Mouse (Mus musculus) T-helper 17 cell (primary cell): ENCODE results near the gene Actr8.

Experiments
- in situ Hi-C, 2 experiments: fragments of 300-600 bp; cut with MboI, MseI; formaldehyde crosslinking; loops; 1 replicate in 1 of 2; 2 replicates in 1 of 2; pipeline ENCODE4 v1.15.1; 2025; ENCODE audit warnings: high pct_unique_total_duplicates in 2 of 2

Actr8 gene

DNA sequence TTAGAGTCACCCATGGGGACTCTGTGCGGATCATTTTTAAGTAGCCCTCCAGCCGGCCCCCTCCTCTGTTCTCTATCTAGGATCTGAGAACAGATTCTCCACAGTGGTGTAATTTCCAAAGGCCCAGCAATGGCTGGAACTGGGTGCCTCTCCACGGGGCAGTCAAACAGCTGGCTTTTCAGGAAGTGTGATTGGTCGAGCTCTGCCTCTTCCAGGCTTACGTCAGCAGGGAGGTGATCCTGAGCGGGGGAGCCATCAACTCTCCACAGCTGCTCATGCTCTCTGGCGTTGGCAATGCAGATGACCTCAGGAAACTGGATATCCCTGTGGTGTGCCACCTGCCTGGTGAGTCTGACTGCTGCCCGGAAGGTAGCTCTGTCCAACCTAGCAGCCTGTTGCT lies 55.3 kb downstream of the Actr8 start:
- in situ Hi-C loops = no loop called here

DNA sequence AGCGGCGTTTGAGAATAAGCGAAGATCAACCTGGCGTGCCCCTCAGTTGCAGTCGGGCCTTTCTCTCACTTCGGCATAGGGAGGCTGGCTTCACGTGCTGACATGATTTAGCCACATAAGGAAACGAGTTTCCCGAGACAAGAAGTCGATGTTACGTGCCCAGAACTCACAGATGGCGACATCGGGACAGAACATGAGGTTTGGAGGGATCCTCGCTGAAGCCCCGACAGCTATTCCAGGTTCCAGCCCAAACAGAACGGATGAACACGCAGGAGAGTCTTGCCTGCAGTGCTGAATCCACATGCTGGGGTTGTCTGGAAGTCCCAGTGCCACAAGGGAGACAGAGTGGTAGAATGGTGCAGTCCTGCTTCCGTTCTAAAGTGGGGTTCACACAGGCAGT lies 60.3 kb downstream of the Actr8 start:
- in situ Hi-C loops = loop anchor here in 1 of 2 experiments (5.0 kb wide), 1 partner anchor 54 kb away; no protein-coding TSS in a partner anchor

DNA sequence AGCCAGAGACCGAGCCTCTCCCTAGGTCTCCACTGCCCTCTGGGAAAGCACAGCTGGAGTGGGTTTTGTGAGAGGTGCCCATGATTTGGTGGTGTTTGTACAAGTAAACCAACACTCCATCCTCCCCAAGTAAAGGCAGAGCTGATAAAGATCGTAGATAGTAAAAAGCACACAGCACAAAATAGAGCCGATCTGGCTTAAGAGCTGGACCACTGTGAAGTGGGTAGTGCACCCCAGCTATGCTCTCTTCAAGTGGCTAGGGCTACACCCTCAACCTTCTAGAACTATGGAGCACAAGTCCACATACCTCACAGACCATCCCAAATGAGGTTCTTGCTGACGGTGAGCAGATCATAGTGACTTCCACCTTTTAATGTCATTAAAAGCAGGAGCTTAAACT lies 61.3 kb downstream of the Actr8 start:
- in situ Hi-C loops = loop anchor here in 1 of 2 experiments (5.0 kb wide), 1 partner anchor 53 kb away; no protein-coding TSS in a partner anchor

DNA sequence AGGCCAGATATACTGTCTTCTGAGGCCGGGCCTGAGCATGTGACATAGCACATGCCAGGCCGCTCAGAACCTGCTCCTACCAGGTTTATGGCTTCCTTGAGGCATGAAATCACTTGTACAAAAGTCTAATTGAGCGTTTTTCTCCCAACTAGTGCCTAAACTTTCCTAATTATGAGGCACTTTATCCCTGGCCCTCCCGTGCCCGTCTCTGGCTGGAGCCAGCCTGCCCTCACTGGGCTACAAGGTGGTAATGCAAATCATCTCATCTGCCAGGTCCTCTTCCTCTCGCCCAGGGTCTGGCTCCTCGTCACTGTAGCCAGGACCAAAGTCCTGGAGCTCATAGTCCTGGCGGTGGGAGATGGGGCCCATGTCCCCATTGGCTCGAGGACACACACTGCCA lies 63.7 kb downstream of the Actr8 start:
- in situ Hi-C loops = no loop called here

DNA sequence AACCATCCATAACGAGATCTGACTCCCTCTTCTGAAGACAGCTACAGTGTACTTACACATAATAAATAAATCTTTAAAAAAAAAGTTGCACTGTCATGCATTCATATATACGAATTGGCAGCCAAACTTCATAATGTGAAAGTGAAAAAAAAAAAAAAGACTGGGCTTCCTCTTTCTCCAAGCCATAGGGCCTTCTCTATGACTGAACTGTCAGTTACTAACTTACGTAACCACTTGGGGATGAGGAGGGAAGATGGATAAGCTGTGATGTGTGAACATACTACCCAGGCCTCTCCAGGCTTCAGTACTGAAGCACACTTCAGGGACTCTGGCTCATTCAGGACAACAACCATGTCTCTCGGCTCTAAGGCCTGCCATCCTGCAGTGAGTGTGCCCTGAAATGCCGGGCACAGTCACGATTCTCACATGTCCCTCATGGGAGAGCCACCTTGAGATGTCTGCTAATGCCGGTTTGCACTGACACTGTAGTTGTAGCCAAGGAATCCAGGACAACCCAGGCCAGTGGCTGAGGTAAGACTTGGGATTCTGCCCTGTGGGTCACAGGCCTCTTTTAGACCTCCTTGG lies 65.3 kb downstream of the Actr8 start:
- in situ Hi-C loops = no loop called here

DNA sequence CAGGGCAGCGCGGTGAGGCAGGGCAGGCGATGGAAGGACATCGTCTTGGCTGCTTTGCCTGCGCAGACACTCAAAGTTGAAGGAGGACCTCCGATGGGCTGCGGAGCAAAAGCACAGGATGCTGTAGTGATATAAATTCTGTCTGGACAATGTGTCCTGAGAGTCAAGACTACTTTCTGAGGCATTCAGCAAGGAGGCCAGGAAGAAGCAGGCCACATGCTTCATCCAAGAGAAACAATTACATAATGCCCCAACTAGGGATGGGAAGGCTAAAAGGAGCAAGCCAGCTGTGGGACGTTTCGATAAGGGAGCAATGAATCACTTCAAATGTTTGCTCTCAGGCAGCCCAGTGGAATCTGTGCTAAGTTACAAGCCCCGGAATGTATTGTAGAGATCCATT lies 67.1 kb downstream of the Actr8 start:
- in situ Hi-C loops = no loop called here

DNA sequence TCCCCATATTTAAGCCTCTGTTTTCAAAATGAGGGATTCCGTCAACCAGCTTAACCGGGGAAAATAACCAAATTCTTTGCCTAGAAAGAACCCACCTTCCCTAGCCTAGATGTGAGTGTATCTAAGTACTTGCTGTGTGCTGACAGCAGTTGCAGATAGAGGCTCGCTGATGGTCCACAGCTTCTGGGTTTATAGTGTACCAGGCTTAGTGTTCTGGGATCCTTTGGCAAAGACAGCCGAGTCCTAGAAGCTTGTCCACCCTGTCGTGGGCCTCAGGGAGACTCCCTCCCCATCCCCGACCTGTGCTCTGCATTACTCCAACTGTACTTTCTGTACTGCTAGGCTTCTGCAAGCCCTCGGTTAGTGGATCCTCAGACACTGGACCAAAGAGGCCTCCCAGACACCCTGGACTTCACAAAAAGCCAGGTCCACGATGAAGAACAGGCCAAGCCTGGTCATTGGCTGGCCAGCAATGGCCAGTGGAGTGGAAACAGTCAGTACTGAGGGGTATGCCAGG lies 67.6 kb downstream of the Actr8 start:
- in situ Hi-C loops = no loop called here

DNA sequence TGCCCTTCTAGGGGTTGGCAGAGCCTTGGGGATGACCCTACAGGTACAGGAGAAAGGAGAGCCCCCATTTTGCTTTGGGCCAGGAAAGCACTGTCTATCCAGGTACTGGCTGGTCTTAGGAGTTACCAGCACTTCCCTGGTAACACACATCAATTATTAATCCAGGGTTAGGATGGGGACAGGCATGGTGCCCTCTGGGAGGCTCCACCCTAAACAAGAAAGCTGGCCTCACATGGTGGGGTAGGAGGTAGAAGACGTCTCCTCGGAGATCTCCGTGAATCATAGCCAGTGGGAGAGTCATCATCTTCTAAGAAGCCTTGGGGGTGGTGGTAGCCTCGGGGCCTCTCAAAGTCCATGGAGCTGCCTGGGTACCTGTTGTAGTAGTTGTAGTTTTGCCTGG lies 68.8 kb downstream of the Actr8 start:
- in situ Hi-C loops = no loop called here

DNA sequence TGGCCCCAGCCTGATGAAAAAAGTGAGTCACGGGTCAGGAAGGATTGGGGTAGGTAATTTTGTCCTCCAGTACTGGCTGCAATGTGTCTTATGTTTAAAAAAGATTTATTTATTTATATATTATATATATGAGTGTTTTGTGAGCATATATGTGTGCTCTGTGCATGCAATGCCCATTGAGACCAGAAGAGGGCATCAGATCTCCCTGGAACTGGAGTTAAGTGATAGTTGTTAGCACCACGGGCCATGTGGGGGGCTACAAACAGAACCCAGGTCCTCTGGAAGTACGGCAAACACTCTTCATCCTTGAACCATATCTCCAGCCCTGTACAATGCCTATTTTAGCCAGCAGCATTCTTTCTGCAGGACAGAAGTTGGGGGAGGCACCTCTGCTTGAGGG lies 69.9 kb downstream of the Actr8 start:
- in situ Hi-C loops = no loop called here

DNA sequence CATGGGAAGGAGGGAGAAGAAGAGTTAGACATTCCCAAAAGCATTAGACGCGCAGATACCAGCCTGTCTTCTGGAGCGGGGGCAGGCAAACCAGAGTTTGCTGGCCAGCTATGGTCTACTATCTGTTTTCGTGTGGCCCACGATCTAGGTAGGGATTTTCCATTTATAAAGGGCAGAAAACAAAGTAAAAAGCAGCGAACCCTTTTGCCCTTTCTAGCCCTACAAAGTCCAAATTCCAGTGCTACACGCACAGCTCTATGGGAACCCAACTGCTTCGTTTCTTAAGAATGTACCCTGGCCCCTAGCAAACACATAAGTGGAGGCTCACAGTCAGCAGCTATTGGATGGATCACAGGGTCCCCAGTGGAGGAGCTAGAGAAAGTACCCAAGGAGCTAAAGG lies 72.1 kb downstream of the Actr8 start:
- in situ Hi-C loops = no loop called here

DNA sequence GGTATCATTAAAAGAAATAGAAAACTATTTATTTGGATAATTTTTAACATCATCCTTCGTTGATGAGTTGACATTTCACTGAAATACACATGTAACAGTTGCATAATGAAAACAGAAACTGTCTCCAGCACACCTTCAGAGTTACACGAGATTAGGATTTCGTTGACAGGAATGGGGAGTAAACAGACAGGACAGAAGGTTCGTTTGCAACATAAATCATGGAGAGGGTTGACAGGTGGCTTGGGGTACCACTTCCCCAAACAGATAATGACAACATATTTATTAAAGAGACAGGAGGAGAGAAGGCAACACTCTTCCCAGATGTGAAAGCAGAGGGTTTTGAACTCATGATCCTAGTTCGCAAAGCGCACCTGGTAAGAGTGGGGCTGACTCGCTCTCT lies 76.8 kb downstream of the Actr8 start:
- in situ Hi-C loops = no loop called here
